Mouse (Mus musculus): ENCODE results near the gene Ywhag. TPM values are rescaled to one million over a fixed set of nuclear protein-coding genes. Genes with fewer than 3 reads are reported as not detected.

The Ywhag gene
- 10 to 100 TPM; 39.6 to 58.1 TPM for polyA plus RNA-seq (2017; shearing (Covaris generic))

DNA sequence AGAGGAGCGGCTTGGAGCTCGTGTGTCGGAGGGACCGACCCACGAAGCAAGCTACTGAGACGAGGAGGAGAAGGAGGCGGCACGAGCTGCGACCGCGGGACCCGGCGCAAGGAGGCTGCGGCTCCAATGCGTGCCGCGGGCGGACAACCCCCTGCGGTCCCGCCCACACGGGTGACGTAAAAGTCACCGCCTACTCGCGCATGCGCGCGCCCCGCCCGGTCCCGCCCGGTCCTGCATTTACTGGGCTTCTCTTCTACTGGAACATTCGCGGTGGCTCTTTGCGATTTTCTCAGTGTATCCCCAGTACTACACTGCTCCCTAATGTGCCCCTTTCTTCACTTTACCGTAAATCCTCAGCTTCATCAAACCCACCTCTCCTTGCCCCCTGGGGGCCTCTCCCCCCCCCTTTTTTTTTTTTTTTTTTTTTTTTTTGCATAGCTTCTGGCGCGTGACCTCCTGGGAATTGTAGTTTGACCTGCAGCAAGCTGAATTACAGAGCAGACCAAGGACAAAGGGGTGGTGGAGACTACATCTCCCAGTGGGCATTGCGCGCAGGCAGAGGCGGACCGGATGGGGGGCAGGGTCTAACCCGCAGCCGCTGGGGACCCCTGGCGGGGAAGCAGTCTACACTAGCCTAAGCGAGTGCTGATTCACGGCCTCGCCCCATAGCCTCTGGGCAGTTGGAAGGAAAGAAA lies at the start of gene Ywhag:
Gene Ywhag (minus strand): TSS at position 136 of the 695 bp plus-strand sequence.

DNA sequence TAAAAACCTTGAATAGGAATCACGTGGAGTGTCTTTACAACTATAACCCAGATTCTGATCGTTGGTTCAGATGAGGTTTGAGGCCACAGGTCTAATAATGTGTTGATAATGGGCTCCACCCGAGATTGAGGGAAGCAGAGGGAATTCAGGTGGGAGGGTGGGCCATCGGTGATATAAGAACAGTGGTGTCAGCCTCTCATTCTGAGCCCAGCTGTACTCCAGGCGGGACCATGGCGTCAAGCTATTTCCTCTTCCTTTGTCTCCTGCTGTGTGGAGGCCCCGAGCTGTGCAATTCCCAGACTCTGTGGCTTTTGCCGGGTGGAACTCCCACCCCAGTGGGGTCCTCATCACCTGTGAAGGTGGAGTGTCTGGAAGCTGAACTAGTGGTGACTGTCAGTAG lies 45.5 kb upstream of the Ywhag start, which contains the start of gene Zp3:
Gene Zp3 (plus strand): TSS at position 196 of the 400 bp plus-strand sequence.

GRCm38 (mm10) chr5:135974365-135974764 lies 39.9 kb upstream of the Ywhag start, which contains the start of gene Ssc4d:
TSS of gene Ssc4d (minus strand) at chr5:135974531.

GRCm38 (mm10) chr5:135887675-135888102 lies 46.7 kb downstream of the Ywhag start, which contains the start of gene Hspb1:
TSS of gene Hspb1 (plus strand) at chr5:135887919.

Other genes starting within 250 kb of the Ywhag start
- 10 to 100 TPM; 61.9 to 66.5 TPM for gene Tmem120a, start 190.2 kb downstream of the Ywhag start, polyA plus RNA-seq (2017; shearing (Covaris generic))
- gene Styxl1, start 156.2 kb downstream of the Ywhag start, polyA plus RNA-seq (2017; shearing (Covaris generic)), result under 1 TPM; 0.25 to 0.66 TPM
- gene Mdh2, start 156.1 kb downstream of the Ywhag start, polyA plus RNA-seq (2017; shearing (Covaris generic)), result 100 to 1,000 TPM; 467 to 511 TPM
- gene Srrm3, start 127.7 kb downstream of the Ywhag start, polyA plus RNA-seq (2017; shearing (Covaris generic)), result under 1 TPM; 0.14 to 0.21 TPM
- gene Hspb1, start 46.7 kb downstream of the Ywhag start, polyA plus RNA-seq (2017; shearing (Covaris generic)), result 1 to 10 TPM in 1 of 2 experiments, not detected in 1; 1.3 TPM
- under 1 TPM; 0.92 to 0.99 TPM for gene Ssc4d, start 39.9 kb upstream of the Ywhag start, polyA plus RNA-seq (2017; shearing (Covaris generic))
- gene Zp3, start 45.5 kb upstream of the Ywhag start, polyA plus RNA-seq (2017; shearing (Covaris generic)), result not detected
- 10 to 100 TPM; 19.7 to 20.9 TPM for gene Dtx2, start 60.2 kb upstream of the Ywhag start, polyA plus RNA-seq (2017; shearing (Covaris generic))
- gene Upk3b, start 103.9 kb upstream of the Ywhag start, polyA plus RNA-seq (2017; shearing (Covaris generic)), result under 1 TPM in 1 of 2 experiments, not detected in 1; 0.05 TPM
- not detected for gene Upk3bl, start 119.9 kb upstream of the Ywhag start, polyA plus RNA-seq (2017; shearing (Covaris generic))
- 1 to 10 TPM; 2.3 to 2.7 TPM for gene Rasa4, start 149.3 kb upstream of the Ywhag start, polyA plus RNA-seq (2017; shearing (Covaris generic))
- 100 to 1,000 TPM; 175 to 202 TPM for gene Polr2j, start 182.0 kb upstream of the Ywhag start, polyA plus RNA-seq (2017; shearing (Covaris generic))
- gene Lrwd1, start 201.5 kb upstream of the Ywhag start, polyA plus RNA-seq (2017; shearing (Covaris generic)), result 10 to 100 TPM; 40.2 to 43.8 TPM
- gene Alkbh4, start 201.5 kb upstream of the Ywhag start, polyA plus RNA-seq (2017; shearing (Covaris generic)), result 10 to 100 TPM; 60.9 to 73.3 TPM
- 10 to 100 TPM; 63.9 to 77.3 TPM for gene Orai2, start 236.1 kb upstream of the Ywhag start, polyA plus RNA-seq (2017; shearing (Covaris generic))

Data from activated CD4-positive, CD25-positive, alpha-beta regulatory T cell (primary cell).